Mouse (Mus musculus) T-cell, adult 2 months (primary cell): ENCODE measurements around the gene Bcl2a1b.
"Not testable (repeated sequence)": the region's sequence is repeated elsewhere in the genome, so short reads cannot be mapped to it uniquely, and the experiment has no call there.

Experiments
- DNase-seq: peaks from one replicate; pipeline ENCODE4 v3.0.0; 2022; ENCODE audit warnings: low spot score

Bcl2a1b gene

DNA sequence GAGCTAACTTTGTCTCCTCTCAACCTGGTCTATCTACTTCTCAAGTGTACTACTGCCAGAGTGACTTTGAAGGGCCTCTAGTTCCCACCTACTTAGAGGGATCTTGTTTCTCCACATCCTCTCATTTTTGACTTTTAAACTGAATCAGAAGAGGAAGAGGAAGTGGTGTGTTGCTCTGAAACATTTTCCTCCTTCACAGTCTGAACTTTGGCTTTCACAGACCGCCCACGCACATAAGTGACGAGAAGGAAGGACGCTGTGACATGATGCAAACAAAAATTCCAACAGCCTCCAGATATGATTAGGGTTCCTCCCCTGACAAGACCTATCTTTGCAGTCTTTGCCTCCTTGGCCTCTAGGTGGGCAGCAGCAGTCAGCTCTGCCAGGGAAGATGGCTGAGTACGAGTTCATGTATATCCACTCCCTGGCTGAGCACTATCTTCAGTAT is at the start of gene Bcl2a1b, which contains the start of gene Gm29094:
Bcl2a1b (plus strand) TSS at position 241 of the 448 bp plus-strand sequence.
Gm29094 (plus strand) TSS at position 411 of the 448 bp plus-strand sequence.
- peak; percentile 86 for DNase-seq

DNA sequence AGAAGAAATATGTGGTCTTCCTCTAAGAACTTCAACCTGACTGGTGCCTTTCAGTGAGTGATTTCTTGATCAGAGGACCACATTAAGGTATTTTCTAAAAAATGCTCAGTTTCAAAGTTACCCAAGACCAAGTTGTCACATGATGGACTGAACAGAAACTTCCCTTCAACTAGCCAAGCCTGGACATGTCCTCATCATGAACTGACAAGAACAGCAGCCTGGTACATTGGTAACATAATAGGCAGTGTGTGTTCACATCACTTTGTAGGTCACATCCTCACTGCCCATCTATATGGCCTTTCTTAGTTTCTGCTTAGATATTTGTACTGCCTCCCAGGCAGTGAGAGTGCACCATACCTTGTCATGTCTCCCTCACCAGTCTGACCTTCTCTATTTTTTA is 26.5 kb upstream of the Bcl2a1b start:
- DNase-seq: not testable (repeated sequence)

DNA sequence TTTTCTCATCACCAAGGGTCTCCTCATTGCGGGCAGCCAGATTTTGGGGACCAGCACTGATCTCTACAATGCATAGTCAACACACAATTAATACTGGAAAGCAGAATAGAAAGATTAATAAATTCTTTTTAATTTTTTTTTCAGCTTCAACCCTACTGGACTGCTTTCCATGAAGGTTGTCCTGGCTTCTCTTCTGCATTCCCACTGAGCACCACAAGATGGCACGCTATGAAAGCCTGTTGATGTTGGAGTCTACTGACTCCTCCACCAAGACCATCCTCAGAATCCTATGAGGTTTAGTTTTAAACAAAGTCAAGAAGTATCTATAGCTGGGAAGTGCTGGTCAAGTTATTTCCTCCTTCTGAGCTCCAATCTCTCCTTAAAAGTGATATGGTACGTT is 20.2 kb upstream of the Bcl2a1b start:
- peak; percentile 70 for DNase-seq

DNA sequence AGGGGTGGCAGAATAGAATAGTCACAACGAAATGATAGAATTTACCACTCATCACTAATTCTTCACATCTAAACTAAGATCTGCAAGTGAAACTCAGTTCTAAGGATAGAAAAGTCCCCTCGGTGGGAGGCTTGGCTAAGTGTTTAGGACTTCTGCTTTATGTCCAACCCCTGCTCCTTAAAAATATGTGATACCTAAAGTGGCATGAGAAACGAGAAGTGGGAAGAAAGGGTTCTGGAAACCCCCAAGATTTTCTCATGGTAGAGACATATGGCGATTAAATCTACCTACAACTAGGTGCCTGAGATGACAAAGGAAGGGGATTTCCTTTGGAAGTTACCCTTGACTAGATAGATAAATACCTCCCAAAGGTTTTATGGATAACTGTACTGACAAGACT is 19.5 kb upstream of the Bcl2a1b start:
- DNase-seq: not testable (repeated sequence)

DNA sequence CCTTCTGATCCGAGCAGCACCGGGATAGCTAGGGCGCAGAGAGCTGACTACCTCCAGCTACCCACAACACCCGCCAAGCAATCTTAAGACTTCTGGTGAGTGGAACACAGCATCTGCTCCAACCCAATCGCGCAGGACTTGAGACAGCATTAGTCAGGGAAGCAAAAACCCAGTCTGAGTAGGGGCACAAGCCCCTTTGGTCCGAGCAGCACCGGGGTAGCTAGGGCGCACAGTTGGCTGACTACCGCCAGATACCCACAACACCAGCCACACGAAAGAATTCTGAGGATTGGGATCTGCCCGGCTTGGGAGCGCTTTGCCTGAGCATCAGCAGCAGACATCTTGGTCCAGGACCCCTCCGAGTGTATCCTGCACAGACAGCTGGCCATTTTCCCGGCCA is 12.0 kb upstream of the Bcl2a1b start:
- DNase-seq: not testable (repeated sequence)

DNA sequence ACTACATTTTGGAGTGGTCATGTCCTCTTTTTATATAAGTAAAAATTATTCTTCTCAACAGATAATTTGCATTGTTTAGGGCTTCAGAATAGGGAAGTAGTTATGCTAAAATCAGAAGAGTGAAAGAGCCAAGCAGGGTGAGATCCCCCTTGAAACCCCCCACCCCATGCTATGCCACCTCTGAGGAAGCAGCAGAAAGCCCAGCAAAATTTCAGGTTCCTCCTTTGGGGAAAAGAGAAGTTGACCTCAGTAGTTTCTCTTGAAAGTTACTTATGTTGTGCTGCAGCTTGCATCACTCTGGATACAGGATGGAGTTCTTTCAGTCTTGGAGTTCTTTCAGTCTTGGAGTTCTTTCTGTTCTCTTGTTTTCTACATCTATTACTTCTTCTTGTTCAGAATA is 3.5 kb upstream of the Bcl2a1b start:
- not testable (repeated sequence) for DNase-seq

DNA sequence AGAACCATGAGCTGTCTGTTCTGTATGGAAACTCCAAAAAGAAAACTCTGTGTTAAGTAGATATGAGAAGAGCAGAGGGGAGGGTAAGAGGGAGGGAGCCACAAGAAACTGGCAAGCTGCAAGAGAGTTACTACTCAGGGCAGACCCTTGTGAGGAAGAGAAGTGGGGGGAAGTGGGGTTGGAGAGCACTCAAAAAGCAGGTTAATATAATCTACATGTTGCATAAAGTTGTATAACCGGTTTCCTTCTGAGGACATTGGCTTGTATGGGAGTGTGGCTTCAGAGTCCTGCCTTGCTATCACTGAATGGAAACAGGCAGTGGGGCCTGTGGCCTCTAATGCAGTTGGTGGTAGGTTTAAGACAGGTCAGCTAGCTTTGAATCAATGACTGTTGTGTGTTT is 1.5 kb upstream of the Bcl2a1b start:
- not testable (repeated sequence) for DNase-seq

DNA sequence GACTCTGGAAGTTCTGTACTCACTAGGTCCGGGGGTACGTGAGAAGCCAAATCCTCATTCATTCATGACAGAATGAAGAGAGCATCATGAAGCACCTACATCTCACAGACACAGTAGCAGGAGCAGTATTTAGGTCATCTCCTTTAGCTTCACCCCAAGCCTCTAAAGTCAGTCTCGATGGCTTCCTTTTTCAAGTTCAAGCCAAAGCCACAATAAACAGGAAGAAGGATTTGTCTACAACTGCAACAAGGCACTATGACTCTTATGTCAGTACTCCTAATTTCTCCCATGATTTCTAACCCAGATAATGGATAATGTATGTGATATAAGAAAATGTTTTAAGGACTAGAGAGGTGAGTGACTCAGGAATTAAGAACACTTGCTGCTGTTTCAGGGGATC is 660 bp upstream of the Bcl2a1b start:
- peak; percentile 29 for DNase-seq

DNA sequence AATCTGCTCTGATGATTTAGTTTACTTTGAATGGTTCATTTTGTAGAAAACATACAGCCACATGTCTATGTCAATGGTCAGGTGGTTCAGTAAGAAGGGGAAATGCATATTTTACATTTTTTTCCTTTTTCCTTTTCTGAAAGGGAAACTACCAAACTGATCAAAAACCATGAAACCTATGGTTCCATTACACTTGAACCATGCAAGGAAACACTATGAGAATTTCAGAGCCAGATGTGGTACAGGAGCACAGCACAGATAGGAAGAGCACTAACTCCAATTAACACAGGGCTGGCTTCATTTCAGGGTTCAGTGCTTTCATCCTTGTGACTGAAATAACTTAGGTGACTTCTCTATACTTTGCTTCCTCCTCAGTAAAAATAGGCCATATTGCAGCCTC is 3.2 kb downstream of the Bcl2a1b start:
- not testable (repeated sequence) for DNase-seq

DNA sequence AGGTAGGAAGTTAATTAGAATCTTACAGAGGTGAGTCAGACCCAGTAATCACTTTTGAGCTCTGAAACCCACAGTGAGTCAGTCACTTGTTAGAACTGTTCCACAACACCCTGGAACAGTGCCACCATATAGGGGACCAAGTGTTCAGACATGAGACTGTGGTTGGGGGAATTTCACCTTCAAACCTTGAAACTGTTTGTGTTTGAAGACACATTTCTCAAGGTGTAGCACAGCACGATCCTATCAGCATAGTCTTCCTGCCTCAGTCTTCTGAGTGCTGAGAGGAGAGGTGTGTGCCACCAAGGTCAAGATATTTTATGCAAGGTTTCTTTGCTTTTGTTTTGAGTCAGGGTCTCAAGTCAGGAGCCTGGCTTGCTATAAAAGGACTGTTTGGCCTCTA is 9.9 kb downstream of the Bcl2a1b start:
- peak; percentile 37 for DNase-seq

DNA sequence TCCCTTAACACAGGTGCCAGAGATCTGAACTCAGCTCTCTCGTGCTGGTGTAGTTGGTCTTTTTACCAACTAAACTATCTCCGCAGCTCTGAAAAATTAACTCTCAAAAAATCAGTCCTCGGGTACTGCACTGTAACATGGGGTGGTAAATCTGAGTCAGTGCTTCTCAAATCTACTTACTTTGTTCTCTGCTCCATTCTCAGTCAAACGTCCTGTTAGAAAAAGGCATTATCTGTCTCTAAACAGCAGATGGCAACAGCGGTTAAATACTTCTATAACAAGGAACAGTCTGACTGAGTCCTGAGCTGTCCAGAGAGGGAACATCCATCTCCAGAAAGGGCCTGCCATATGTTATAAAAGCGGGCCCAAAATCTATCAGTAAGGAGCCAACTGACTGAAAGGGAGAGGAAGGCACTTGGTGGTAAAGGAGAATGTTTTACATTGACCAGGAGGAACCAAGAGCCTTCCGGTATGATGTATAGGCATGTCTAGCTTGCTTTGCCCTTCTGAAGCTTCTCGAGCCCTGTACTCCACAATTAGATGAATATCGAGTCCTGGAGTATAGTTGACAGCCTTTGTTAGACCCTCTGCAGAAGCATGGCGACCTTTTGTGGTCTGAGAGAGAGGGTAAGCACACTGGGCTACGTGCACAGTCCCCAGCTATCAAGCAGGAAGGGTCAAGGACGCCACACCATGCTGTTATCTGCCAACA is 11.5 kb downstream of the Bcl2a1b start, which contains the start of gene Mthfs:
Mthfs (plus strand) TSS at position 324 of the 712 bp plus-strand sequence.
- DNase-seq: not testable (repeated sequence)

DNA sequence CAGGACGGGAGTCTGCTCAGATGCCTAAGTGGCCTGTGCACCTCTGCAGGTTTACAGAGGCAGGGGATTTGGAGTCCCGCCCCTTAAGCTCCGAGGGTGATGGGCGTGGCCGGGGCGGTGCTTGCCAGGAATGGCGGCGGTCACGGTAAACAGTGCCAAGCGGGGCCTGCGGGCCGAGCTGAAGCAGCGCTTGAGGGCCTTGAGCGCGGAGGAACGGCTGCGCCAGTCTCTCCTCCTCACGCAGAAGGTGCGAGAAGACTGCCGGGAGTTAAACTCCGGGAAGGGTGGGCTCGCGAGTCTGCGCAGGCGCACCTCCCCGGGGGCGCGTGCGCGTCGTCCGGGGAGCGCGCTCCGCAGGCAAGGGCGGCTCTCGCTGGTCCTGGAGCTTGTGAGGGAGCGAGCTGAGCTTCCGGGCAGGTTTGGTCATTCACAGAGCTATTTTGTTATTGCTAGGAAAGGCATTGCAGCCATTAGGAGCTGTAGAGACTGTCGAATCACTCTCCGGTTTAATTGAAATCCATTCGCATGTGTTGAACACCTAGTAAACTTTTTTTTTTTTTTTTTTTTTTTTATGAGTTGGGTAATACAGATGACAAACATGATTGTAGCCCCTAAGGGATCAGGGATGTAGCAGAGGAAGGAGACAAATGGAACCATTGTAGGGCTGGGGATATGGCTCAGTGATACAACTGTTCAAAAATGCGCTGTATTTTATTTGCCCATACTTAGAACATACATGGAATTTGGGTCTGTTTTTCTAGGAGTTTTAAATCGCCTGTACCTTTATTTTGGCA is 12.3 kb downstream of the Bcl2a1b start:
- peak; percentile 80 for DNase-seq

DNA sequence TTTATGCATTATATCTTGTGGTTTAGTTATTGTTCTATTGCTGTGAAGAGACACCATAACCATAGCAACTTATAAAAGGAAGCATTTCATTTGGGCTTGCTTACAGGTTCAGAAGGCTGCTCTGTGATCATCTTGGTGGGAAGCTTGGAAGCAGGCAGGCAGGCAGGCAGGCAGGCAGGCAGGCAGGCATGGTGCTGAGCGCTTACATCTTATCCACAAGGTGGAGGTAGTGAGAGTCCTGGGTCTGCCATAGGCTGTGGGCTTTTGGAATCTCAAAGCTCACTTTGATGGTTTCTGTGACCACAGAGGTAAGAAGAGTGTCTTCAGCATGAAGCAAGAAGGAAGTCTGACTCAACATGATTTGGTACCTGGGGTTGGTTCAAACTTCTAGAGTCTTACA is 13.4 kb downstream of the Bcl2a1b start:
- DNase-seq: peak; percentile 85

DNA sequence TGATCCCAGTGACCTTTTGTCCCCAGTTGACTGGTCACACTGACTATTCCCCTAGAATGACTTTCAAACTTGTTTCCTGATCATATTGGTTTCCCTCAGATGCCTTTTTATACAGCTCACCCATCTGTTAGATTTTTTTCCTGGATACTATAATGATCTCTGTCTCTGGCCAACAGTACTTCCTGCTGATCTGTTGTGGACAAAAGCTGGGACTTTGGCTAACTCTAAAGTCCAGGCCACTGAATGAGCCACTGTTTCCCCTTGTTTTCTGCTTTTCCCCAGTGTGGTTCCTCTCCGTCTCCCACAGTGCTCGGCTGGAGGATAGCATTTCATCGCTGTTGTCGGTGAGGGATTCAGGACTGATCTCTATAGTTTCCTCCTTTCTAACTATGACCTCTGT is 19.2 kb downstream of the Bcl2a1b start:
- not testable (repeated sequence) for DNase-seq

DNA sequence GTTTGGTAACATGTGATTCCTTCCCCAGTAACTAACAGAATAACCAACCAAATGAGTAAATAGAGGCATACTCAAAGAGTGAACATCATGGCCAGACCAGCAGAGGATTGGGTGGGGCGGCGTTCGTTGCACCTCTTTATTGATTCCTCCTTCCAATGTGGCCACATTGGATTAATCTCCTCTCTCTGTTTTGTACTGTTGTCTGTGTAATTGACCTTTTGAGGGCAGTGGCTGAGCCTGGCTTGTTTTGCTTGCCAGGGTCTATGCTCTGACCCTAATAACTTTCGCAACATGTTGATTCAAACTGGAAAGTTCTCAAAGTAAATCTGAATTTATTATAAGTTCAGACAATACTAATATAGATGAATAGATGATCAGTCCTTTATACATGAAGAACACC is 20.7 kb downstream of the Bcl2a1b start:
- not testable (repeated sequence) for DNase-seq

DNA sequence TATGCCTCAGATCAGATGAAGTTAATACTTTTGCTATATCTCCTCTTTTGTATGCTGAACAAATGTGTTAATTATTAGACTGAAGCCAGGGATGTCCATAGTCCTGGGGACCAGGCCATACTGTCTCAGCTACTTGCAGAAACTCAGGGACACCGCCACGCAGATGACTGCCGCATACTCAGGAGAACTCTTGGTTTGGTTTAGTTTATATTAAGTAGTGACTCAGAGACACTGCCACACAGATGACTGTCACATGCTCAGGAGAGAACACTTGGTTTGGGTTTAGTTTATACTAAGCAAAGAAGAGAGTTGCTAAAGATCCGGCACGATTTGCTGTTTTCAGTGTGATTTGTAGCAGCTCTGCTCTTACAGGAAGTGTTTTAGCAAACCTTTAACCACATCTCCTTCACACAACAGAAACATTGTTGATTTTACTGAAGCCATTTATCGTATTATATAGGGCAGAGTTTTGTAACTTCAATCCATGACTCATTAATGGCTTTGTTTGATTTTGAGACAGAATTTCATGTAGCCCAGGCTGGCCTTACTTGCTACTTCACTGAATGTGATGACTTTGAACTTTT is 21.8 kb downstream of the Bcl2a1b start:
- not testable (repeated sequence) for DNase-seq

DNA sequence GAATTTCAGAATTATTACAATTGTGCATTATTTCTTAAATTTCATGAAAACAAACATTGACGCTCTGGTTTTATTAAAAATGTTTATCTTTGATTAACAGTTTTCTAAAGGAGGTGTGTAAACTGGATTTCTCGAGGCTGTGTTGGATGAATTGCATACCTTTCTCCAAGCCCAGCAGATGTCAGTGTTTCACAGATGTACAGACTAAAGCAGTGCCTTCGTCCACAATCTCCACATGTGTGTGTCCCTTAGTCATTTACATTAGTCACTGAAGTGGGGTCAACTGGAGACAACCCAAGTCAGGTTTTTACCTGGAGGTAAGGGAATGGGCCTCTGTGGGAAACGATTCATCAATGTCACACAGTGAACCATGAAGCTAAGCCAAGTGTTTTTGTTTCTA is 27.1 kb downstream of the Bcl2a1b start:
- no peak for DNase-seq

DNA sequence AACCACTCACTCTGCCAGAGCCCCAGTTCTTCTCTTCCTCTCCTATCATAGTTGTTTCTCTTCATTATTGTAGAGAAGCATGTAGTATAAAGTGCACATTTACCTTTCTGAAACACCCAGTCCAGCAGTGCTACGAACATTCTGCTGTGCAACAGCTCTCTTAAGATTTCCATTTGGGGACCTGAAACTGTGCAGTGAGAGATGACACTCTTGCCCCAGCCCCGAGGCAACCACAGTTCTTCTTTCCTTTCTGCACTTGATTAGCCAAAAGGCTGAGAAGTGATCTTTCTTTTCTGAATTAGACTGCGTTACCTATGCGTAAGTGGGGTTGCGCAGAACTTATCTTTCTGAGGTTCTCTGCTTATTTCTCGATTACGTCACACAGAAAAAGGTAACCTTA is 29.1 kb downstream of the Bcl2a1b start:
- DNase-seq: no peak

DNA sequence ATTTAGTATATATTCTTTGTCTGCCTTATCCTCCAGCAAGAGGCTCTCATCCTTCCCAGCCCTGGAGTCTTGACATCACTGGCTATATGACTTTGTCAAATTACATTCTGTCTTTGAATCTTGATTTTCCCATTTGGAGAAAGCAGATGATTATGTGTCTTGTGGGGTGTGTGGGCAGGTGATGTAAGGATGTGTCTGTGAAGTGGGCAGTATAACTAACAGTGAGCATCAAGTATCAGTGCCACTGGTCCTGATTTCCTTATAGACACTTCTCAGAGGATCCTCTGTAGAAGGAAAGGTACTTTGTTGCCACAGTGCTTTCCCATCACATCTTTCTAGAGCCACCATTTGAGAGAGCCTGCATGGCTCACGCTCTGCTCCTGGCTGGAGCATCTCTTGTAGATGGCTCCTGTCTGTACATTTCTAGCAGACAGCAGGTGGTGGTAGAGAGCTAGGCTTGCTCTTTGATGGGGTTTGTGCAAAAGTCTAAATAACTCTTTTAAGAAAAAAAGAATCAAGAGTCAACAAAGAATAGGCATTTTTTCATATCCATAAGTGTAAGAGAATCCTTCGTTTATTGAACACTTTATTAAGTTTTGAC is 32.0 kb downstream of the Bcl2a1b start:
- not testable (repeated sequence) for DNase-seq

DNA sequence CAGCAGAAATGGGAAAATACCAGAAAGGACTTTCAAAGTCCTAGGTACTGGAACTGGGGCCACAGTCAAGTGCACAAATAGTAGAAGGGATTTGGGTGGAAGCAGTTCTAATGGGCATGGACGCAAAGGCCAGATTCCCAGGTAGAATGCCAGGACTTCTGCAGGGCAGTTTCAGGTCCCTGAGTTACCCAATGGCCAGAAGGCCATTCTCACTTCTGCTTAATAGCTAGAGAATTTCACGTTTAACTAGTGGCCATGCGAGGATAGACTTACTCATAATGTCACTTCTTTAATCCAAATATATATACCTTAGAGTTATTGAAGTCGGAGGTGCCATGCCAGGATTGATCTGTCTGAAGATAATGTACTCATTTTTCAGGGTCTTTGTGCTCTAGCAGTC is 38.1 kb downstream of the Bcl2a1b start:
- not testable (repeated sequence) for DNase-seq

DNA sequence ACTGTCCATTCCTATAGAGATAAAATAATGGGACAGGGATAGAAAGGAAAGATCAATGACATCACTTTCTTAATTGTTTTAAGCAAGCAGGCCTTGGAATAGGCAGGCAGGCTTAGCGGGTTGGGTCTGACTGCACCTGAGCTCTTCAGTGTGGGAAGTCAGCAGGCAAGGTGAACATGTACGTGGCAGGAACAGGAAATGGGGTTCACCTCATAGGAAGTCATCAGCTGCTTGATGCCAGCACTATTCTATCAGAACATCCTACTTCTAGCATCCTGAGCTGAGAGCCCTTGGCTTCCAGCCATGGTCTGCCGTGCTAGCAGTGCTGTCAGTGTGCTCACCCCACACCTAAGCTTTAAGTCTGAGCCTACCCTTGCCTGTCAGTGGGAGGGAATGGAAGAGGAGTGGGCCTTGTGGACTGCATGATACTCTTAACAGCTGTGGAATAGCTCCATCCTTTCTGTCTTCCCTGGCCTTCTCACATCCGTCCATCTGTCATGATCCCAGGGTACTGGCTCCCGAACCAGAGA is 40.0 kb downstream of the Bcl2a1b start:
- DNase-seq: not testable (repeated sequence)

DNA sequence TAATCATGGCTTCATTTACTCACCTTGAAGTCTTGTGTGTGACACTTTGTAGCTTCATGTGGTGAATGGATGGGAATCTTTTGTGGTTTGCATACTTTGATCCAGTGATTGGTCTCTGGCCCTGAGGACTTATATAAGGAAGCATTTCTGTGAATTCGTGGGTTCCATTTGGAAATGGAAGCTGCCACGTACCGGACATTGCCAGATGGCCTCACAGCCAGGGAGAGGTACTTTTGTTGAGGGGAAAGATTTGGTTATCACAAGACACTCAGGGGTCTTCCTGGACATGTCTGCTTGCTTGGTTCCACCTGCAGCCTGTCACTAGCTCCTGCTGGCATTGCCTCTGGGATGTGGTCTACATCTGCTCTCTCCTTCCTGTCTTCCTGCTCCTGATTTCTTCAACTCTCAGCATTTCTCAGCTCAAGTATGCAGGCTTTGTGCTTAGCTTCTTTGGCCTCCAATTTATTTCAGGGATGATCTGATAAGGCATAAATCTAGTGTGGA is 41.6 kb downstream of the Bcl2a1b start:
- DNase-seq: not testable (repeated sequence)
